Mouse (Mus musculus): ENCODE data around the gene Itm2b.

- TF ChIP-seq POLR2A (IDR thresholded peaks at IDR 0.05; ENCODE audit: borderline replicate concordance, insufficient read depth, low read length) (no peak), CTCF (IDR thresholded peaks at IDR 0.05; ENCODE audit: borderline replicate concordance, insufficient read depth, low read depth, low read length) (no peak)
Measured at GRCm38 (mm10) chr14:73395750-73396149, 10.7 kb upstream of the Itm2b start.
